In the genomic region with DNA sequence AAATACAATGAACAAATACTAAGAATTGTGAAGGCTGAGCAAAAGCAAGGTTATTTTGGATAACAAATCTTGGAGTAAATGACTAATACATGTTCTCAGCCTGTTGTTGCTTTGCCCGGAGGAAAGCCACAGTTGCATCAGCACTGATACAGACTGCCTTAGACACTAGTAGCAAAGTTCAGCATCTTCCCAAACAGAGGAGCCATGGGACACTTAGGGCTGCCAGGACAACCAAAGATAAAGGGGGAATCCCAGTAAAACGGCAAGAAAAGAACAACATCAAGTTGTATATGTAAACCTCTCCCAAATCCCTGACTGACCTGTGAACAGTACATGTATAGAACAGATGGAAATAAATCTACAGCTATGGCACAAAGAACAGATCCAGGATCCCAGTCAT, we compare ENCODE assay signal across 10 mouse cellular contexts.
"Had no signal": no experiment of that assay in that cellular context is flagged by ENCODE, and none has a peak within 500 bp of the region (broad histone marks: within the 10 kb centered on the region; RNA-seq: fewer than 3 reads in every experiment).

No protein-coding gene starts in this region.

- DNase-seq: gastrocnemius, postnatal 14 days; gastrocnemius, postnatal 36 days; kidney, adult 11 months; kidney, adult 2 months; kidney, adult 9 months; kidney, postnatal 14 days; kidney, postnatal 36 days; layer of hippocampus, adult 9-11 months; layer of hippocampus, postnatal 36 days; left cerebral cortex, postnatal 4 days had no signal
